Mouse (Mus musculus) adrenal gland, adult 18-20 months (tissue): ENCODE measurements around the gene Npdc1. TPM values are rescaled to one million over a fixed set of nuclear protein-coding genes. Genes with fewer than 3 reads are reported as not detected.

Experiments used
- DNase-seq, 2 experiments: peaks; one replicate each; pipeline ENCODE4 v3.0.0; 2021 to 2022; ENCODE audit warnings: low spot score in 2 of 2
- long read RNA-seq, 2 experiments: library from polyadenylated mRNA; stranded (forward); transcript quantifications; one replicate each; pipeline ENCODE4 v2.0.0; 2021
- total RNA-seq, 2 experiments: library from RNA; stranded (reverse); gene quantifications; 1 replicate in 1 of 2; 2 replicates in 1 of 2; pipeline ENCODE4 v1.2.3; 2021

Npdc1 gene
- total RNA-seq = 100 to 1,000 TPM; 125 to 161 TPM
- long read RNA-seq, experiment 1, transcript Npdc1-202 (9 exons, 1,485 nt) = major isoform, 41 of 52 reads
- long read RNA-seq, experiment 1, partial matches to known transcripts = 1 of 52 reads
- long read RNA-seq, experiment 1, other reads (novel, unspliced or antisense) = 10 of 52 reads
- long read RNA-seq, experiment 2, transcript Npdc1-202 (9 exons, 1,485 nt) = major isoform, 110 of 161 reads
- long read RNA-seq, experiment 2, partial matches to known transcripts = 37 of 161 reads
- long read RNA-seq, experiment 2, other reads (novel, unspliced or antisense) = 10 of 161 reads

- no peak for DNase-seq
Observed at GRCm38 (mm10) chr2:25399051-25399450, at the start of gene Npdc1. Gene Npdc1, plus strand, starts transcription at chr2:25399351.

GRCm38 (mm10) chr2:25349499-25349898 is 49.7 kb upstream of the Npdc1 start:
- DNase-seq = no peak

GRCm38 (mm10) chr2:25350701-25351100 is 48.5 kb upstream of the Npdc1 start:
- DNase-seq = no peak

- no peak for DNase-seq
Observed at GRCm38 (mm10) chr2:25354211-25354610, 44.9 kb upstream of the Npdc1 start.

- no peak for DNase-seq
Observed at GRCm38 (mm10) chr2:25355419-25356066, 43.6 kb upstream of the Npdc1 start.

GRCm38 (mm10) chr2:25356208-25357079 is 42.7 kb upstream of the Npdc1 start, which contains the start of gene Dpp7:
Gene Dpp7, minus strand, starts transcription at chr2:25356359.
- peak; percentile 52 to 68 for DNase-seq

GRCm38 (mm10) chr2:25359848-25360247 is 39.3 kb upstream of the Npdc1 start:
- DNase-seq = no peak

- no peak for DNase-seq
Observed at GRCm38 (mm10) chr2:25363478-25364178, 35.5 kb upstream of the Npdc1 start.

GRCm38 (mm10) chr2:25364313-25364712 is 34.8 kb upstream of the Npdc1 start:
- no peak for DNase-seq

- DNase-seq = no peak
Observed at GRCm38 (mm10) chr2:25364761-25365090, 34.4 kb upstream of the Npdc1 start.

- peak; percentile 66 to 77 for DNase-seq
Observed at GRCm38 (mm10) chr2:25365091-25365761, 33.9 kb upstream of the Npdc1 start, which contains the start of gene Uap1l1. Gene Uap1l1, minus strand, starts transcription at chr2:25365682.

GRCm38 (mm10) chr2:25369996-25370395 is 29.2 kb upstream of the Npdc1 start:
- DNase-seq = no peak

- peak; percentile 70 to 71 for DNase-seq
Observed at GRCm38 (mm10) chr2:25371764-25372643, 27.1 kb upstream of the Npdc1 start, which contains the start of gene Sapcd2. Gene Sapcd2, plus strand, starts transcription at chr2:25372321.

GRCm38 (mm10) chr2:25372644-25373391 is 26.3 kb upstream of the Npdc1 start:
- no peak for DNase-seq

- DNase-seq = no peak
Observed at GRCm38 (mm10) chr2:25373431-25373830, 25.7 kb upstream of the Npdc1 start.

GRCm38 (mm10) chr2:25376589-25376988 is 22.6 kb upstream of the Npdc1 start:
- peak in 1 of 2 experiments; percentile 40 for DNase-seq

GRCm38 (mm10) chr2:25384492-25384891 is 14.7 kb upstream of the Npdc1 start:
- DNase-seq = no peak

GRCm38 (mm10) chr2:25391266-25391665 is 7.9 kb upstream of the Npdc1 start:
- DNase-seq = no peak
